Mouse (Mus musculus): ENCODE results near the gene Sorbs1. TPM values are rescaled to one million over a fixed set of nuclear protein-coding genes. Genes with fewer than 3 reads are reported as not detected.

The Sorbs1 gene
- polyA plus RNA-seq, 1 experiment from 2014 or later, result 84.1 TPM

DNA sequence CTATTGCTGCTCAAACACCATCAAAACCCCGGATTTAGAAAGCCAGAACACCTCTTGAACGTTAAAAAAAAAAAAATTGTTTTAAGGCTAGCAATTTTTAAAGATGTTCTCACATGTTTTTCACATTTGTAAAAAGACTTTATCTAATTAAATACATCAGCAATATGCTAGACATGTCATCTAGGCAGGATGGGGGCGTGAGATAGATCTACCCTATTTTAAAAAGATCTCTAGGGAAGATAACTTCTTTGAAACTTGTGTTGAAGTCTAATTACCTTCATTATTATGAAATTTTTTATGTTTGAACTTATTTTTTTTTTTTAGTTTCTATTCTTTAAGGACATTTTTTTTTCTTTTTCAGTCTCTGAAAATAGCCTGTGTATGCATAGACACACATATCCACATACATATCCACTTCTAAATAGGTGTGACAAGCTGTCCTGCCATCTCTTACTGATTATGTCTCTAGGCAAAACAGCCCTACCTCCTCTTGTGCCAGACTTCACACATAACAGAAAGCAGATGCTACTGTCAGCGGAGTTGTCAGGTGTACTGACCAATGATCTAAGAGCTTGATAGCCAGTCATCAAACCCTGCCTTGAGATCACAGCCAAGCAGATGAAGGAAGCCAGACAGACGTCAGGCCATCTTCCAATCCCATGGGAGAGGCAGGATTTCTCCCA lies 153.7 kb downstream of the Sorbs1 start:
- no peak overlapping the region for H3K4me3 ChIP-seq
- H3K4me2 ChIP-seq, result no peak overlapping the region
- H3K27me3 ChIP-seq, result no peaks in the 10 kb centered on the region
- no peak overlapping the region for H3K9ac ChIP-seq
- no peak for ATAC-seq
- peaks cover 24% of the 10 kb centered on the region for H3K36me3 ChIP-seq (ENCODE audit: poor library complexity, severe bottlenecking)
- no peak overlapping the region for H3K27ac ChIP-seq
- 82% methylated on average over 5 of the region's 5 CpGs for WGBS
- H3K9me3 ChIP-seq (replicated peaks), result peaks cover 4% of the 10 kb centered on the region
- H3K4me1 ChIP-seq, result peaks cover 20% of the 10 kb centered on the region

GRCm38 (mm10) chr19:40356536-40357522 lies 156.8 kb downstream of the Sorbs1 start:
- H3K4me3 ChIP-seq, result no peak overlapping the region
- ATAC-seq, result no peak
- H3K4me2 ChIP-seq, result no peak overlapping the region
- no peak overlapping the region for H3K9ac ChIP-seq
- H3K27me3 ChIP-seq, result no peaks in the 10 kb centered on the region
- peaks cover 3% of the 10 kb centered on the region for H3K36me3 ChIP-seq (ENCODE audit: poor library complexity, severe bottlenecking)
- 89% methylated on average over 15 of the region's 15 CpGs for WGBS
- no peaks in the 10 kb centered on the region for H3K9me3 ChIP-seq (replicated peaks)
- no peak overlapping the region for H3K27ac ChIP-seq
- peaks cover 9% of the 10 kb centered on the region; the same call in 1 of the 2 replicates for H3K4me1 ChIP-seq

GRCm38 (mm10) chr19:40355075-40355474 lies 158.5 kb downstream of the Sorbs1 start:
- Histone ChIP-seq H3K27me3 (no peaks in the 10 kb centered on the region), H3K4me2 (no peak overlapping the region), H3K4me1 (peaks cover 11% of the 10 kb centered on the region), H3K9ac (no peak overlapping the region), H3K27ac (no peak overlapping the region), H3K36me3 (ENCODE audit: poor library complexity, severe bottlenecking) (peaks cover 12% of the 10 kb centered on the region), H3K4me3 (no peak overlapping the region), H3K9me3 (replicated peaks) (no peaks in the 10 kb centered on the region)
- ATAC-seq, result no peak
- 90% methylated on average over 3 of the region's 3 CpGs for WGBS

GRCm38 (mm10) chr19:40352006-40352405 lies 161.6 kb downstream of the Sorbs1 start:
- Histone ChIP-seq H3K9me3 (replicated peaks) (no peaks in the 10 kb centered on the region), H3K4me1 (peaks cover 41% of the 10 kb centered on the region), H3K27me3 (no peaks in the 10 kb centered on the region), H3K4me3 (no peak overlapping the region), H3K4me2 (no peak overlapping the region), H3K27ac (no peak overlapping the region), H3K36me3 (ENCODE audit: poor library complexity, severe bottlenecking) (peaks cover 12% of the 10 kb centered on the region), H3K9ac (no peak overlapping the region)
- no peak for ATAC-seq
- WGBS, result 84% methylated on average over 14 of the region's 14 CpGs

- Histone ChIP-seq H3K4me2 (no peak overlapping the region), H3K27ac (peak overlapping the region; percentile 86), H3K9ac (no peak overlapping the region), H3K27me3 (no peaks in the 10 kb centered on the region), H3K4me1 (peaks cover 50% of the 10 kb centered on the region), H3K9me3 (replicated peaks) (no peaks in the 10 kb centered on the region), H3K4me3 (no peak overlapping the region), H3K36me3 (ENCODE audit: poor library complexity, severe bottlenecking) (peaks cover 12% of the 10 kb centered on the region)
- WGBS, result 84% methylated on average over 4 of the region's 4 CpGs
- no peak for ATAC-seq
Observed at GRCm38 (mm10) chr19:40350835-40351234, 162.7 kb downstream of the Sorbs1 start.

- Histone ChIP-seq H3K9ac (peak overlapping the region; percentile 45), H3K27me3 (no peaks in the 10 kb centered on the region), H3K36me3 (ENCODE audit: poor library complexity, severe bottlenecking) (peaks cover 12% of the 10 kb centered on the region), H3K27ac (peak overlapping the region; percentile 86), H3K4me1 (peaks cover 52% of the 10 kb centered on the region), H3K9me3 (replicated peaks) (no peaks in the 10 kb centered on the region), H3K4me2 (peak overlapping the region; percentile 52), H3K4me3 (no peak overlapping the region)
- 8% methylated on average over 16 of the region's 16 CpGs for WGBS
- ATAC-seq, result peak; percentile 72
Observed at GRCm38 (mm10) chr19:40349713-40350671, 163.6 kb downstream of the Sorbs1 start.

GRCm38 (mm10) chr19:40349281-40349680 lies 164.3 kb downstream of the Sorbs1 start:
- Histone ChIP-seq H3K36me3 (ENCODE audit: poor library complexity, severe bottlenecking) (peaks cover 18% of the 10 kb centered on the region), H3K9me3 (replicated peaks) (no peaks in the 10 kb centered on the region), H3K4me3 (no peak overlapping the region), H3K4me1 (peaks cover 52% of the 10 kb centered on the region), H3K27ac (peak overlapping the region; percentile 87), H3K4me2 (no peak overlapping the region), H3K27me3 (no peaks in the 10 kb centered on the region), H3K9ac (no peak overlapping the region)
- ATAC-seq, result no peak
- 45% methylated on average over 3 of the region's 3 CpGs for WGBS

DNA sequence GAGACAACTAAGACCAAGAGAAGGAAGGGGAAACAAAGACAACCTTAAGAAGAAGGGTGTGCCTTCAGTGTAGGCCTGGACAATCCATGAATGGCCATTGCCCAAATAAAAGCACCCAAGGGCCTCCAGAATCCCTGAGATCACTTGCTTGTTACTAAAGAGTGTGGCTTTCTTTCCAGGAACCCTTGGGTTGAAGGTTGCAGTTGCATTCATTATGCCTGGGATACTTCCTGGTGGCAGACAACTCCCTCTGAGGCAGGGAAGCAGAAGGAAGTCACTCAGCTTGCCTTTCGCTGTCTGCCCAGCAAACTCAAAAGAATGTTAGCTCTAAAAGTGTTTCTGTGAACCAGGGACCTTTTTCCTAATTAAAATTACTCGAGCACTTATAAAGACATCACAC lies 164.9 kb downstream of the Sorbs1 start:
- ATAC-seq, result no peak; the same call in 1 of the 2 replicates
- Histone ChIP-seq H3K4me1 (peaks cover 52% of the 10 kb centered on the region), H3K4me3 (no peak overlapping the region), H3K27me3 (no peaks in the 10 kb centered on the region), H3K27ac (peak overlapping the region; percentile 87), H3K9me3 (replicated peaks) (no peaks in the 10 kb centered on the region), H3K36me3 (ENCODE audit: poor library complexity, severe bottlenecking) (peaks cover 23% of the 10 kb centered on the region), H3K4me2 (no peak overlapping the region), H3K9ac (no peak overlapping the region)
- WGBS, result 21% methylated on average over 2 of the region's 2 CpGs

- Histone ChIP-seq H3K9ac (no peak overlapping the region), H3K9me3 (replicated peaks) (no peaks in the 10 kb centered on the region), H3K4me2 (peak overlapping the region; percentile 16; the same call in 1 of the 2 replicates), H3K36me3 (ENCODE audit: poor library complexity, severe bottlenecking) (peaks cover 23% of the 10 kb centered on the region), H3K27ac (peak overlapping the region; percentile 87), H3K4me1 (peaks cover 52% of the 10 kb centered on the region), H3K27me3 (no peaks in the 10 kb centered on the region), H3K4me3 (no peak overlapping the region)
- 15% methylated on average over 7 of the region's 7 CpGs for WGBS
- ATAC-seq, result peak; percentile 77
Observed at GRCm38 (mm10) chr19:40348175-40348574, 165.4 kb downstream of the Sorbs1 start.

- 73% methylated on average over 3 of the region's 3 CpGs for WGBS
- peaks cover 52% of the 10 kb centered on the region for H3K4me1 ChIP-seq
- ATAC-seq, result no peak
- no peaks in the 10 kb centered on the region for H3K27me3 ChIP-seq
- peak overlapping the region; percentile 87; the same call in 1 of the 2 replicates for H3K27ac ChIP-seq
- H3K36me3 ChIP-seq (ENCODE audit: poor library complexity, severe bottlenecking), result peaks cover 21% of the 10 kb centered on the region
- no peak overlapping the region for H3K4me3 ChIP-seq
- no peak overlapping the region for H3K4me2 ChIP-seq
- H3K9ac ChIP-seq, result no peak overlapping the region
- H3K9me3 ChIP-seq (replicated peaks), result no peaks in the 10 kb centered on the region
Observed at GRCm38 (mm10) chr19:40346908-40347307, 166.7 kb downstream of the Sorbs1 start.

- Histone ChIP-seq H3K9me3 (replicated peaks) (no peaks in the 10 kb centered on the region), H3K4me3 (no peak overlapping the region), H3K36me3 (ENCODE audit: poor library complexity, severe bottlenecking) (peaks cover 15% of the 10 kb centered on the region; the same call in 1 of the 2 replicates), H3K9ac (no peak overlapping the region), H3K27me3 (no peaks in the 10 kb centered on the region), H3K27ac (peak overlapping the region; percentile 25; the same call in 1 of the 2 replicates), H3K4me2 (no peak overlapping the region), H3K4me1 (peaks cover 52% of the 10 kb centered on the region)
- 66% methylated on average over 5 of the region's 5 CpGs for WGBS
- ATAC-seq, result no peak
Observed at GRCm38 (mm10) chr19:40346232-40346844, 167.2 kb downstream of the Sorbs1 start.
